ENCODE assay signal across 19 mouse cellular contexts in genomic region chr12:71408396-71409050, GRCm38 (mm10).
DNase-seq lines count a peak whose midpoint lies in the region; ATAC-seq and TF ChIP-seq lines count a peak whose summit lies in the region.
"Had no signal": no experiment of that assay in that cellular context is flagged by ENCODE, and none has a peak within 500 bp of the region (broad histone marks: within the 10 kb centered on the region; RNA-seq: fewer than 3 reads in every experiment).

No protein-coding gene starts in this region.

- H3K9me3 ChIP-seq in forebrain, embryonic 11.5 days (ENCODE audit: control insufficient read depth, low read length): no peaks in the 10 kb centered on the region
- no peaks in the 10 kb centered on the region for H3K9me3 ChIP-seq in forebrain, embryonic 15.5 days
- no peaks in the 10 kb centered on the region for H3K9me3 ChIP-seq in midbrain, embryonic 12.5 days
- H3K9me3 ChIP-seq in midbrain, postnatal 0 days (ENCODE audit: low read length): no peaks in the 10 kb centered on the region
- H3K9me3 ChIP-seq: embryonic facial prominence, embryonic 13.5 days; heart, embryonic 10.5 days; hindbrain, embryonic 13.5 days had no signal

- no peaks in the 10 kb centered on the region for H3K27me3 ChIP-seq in forebrain, embryonic 11.5 days (ENCODE audit: control insufficient read depth, insufficient read depth, low read length)
- no peaks in the 10 kb centered on the region for H3K27me3 ChIP-seq in forebrain, embryonic 15.5 days
- peaks cover 14% of the 10 kb centered on the region; the same call in 1 of the 2 replicates for H3K27me3 ChIP-seq in midbrain, embryonic 12.5 days
- H3K27me3 ChIP-seq in midbrain, postnatal 0 days (ENCODE audit: insufficient read depth, low read length): no peaks in the 10 kb centered on the region
- H3K27me3 ChIP-seq: embryonic facial prominence, embryonic 13.5 days had no signal

- intact Hi-C loops in left cerebral cortex, postnatal 25 days (cut with DNase I): no loop called here

- 40% methylated on average over 3 of the region's 3 CpGs for WGBS in forebrain, embryonic 11.5 days
- 35% methylated on average over 3 of the region's 3 CpGs for WGBS in forebrain, embryonic 15.5 days
- WGBS in midbrain, embryonic 12.5 days: 73% methylated on average over 3 of the region's 3 CpGs
- 70% methylated on average over 3 of the region's 3 CpGs for WGBS in midbrain, postnatal 0 days
- 24% methylated on average over 3 of the region's 3 CpGs for WGBS in large intestine, adult 2 months

- H3K9ac ChIP-seq in forebrain, embryonic 11.5 days (ENCODE audit: low read length): no peak overlapping the region
- no peak overlapping the region for H3K9ac ChIP-seq in forebrain, embryonic 15.5 days (replicated peaks)
- no peak overlapping the region for H3K9ac ChIP-seq in midbrain, embryonic 12.5 days (replicated peaks)
- no peak overlapping the region for H3K9ac ChIP-seq in midbrain, postnatal 0 days (replicated peaks; ENCODE audit: low read length, poor library complexity, severe bottlenecking)
- H3K9ac ChIP-seq: embryonic facial prominence, embryonic 13.5 days; hindbrain, embryonic 13.5 days had no signal

- no peaks in the 10 kb centered on the region for H3K36me3 ChIP-seq in forebrain, embryonic 11.5 days (ENCODE audit: control insufficient read depth, insufficient read depth, low read length)
- no peaks in the 10 kb centered on the region for H3K36me3 ChIP-seq in forebrain, embryonic 15.5 days
- H3K36me3 ChIP-seq in midbrain, embryonic 12.5 days: no peaks in the 10 kb centered on the region
- H3K36me3 ChIP-seq in midbrain, postnatal 0 days (ENCODE audit: insufficient read depth, low read length): no peaks in the 10 kb centered on the region
- H3K36me3 ChIP-seq: embryonic facial prominence, embryonic 13.5 days; heart, embryonic 10.5 days; hindbrain, embryonic 13.5 days had no signal

- ATAC-seq in forebrain, embryonic 11.5 days (replicated peaks; ENCODE audit: low FRiP score): peak; percentile 83
- no peak for ATAC-seq in forebrain, embryonic 15.5 days (replicated peaks)
- ATAC-seq in midbrain, embryonic 12.5 days (ENCODE audit: low FRiP score, low read depth): no peak
- ATAC-seq in midbrain, postnatal 0 days (ENCODE audit: low FRiP score): no peak

- no peak for TF ChIP-seq CTCF in midbrain, postnatal 0 days (IDR thresholded peaks at IDR 0.05)

- no peak for DNase-seq in forebrain, embryonic 11.5 days (ENCODE audit: low spot score)
- no peak for DNase-seq in midbrain, postnatal 0 days (ENCODE audit: low spot score)
- DNase-seq in forelimb bud, embryonic 11.5 days (ENCODE audit: low read depth, low spot score): peak; percentile 64
- DNase-seq in large intestine, adult 2 months (ENCODE audit: low read depth, low spot score): peak; percentile 82
- no peak for DNase-seq in left cerebral cortex, postnatal 25 days (ENCODE audit: low spot score in 2 of 2)
- DNase-seq in frontal cortex, adult 2 months (ENCODE audit: extremely low spot score in 1 of 2, low spot score in 1 of 2): no peak
- DNase-seq: adrenal gland, postnatal 10 days; cerebellum, adult 11-12 months; cerebellum, adult 9-10 months; cerebellum, postnatal 36 days; gastrocnemius, adult 2 months; gastrocnemius, postnatal 25 days; heart, postnatal 10 days; kidney, adult 11 months had no signal

- no peak overlapping the region for H3K4me3 ChIP-seq in forebrain, embryonic 11.5 days (ENCODE audit: low read depth, low read length)
- H3K4me3 ChIP-seq in forebrain, embryonic 15.5 days: no peak overlapping the region
- no peak overlapping the region for H3K4me3 ChIP-seq in midbrain, embryonic 12.5 days
- no peak overlapping the region for H3K4me3 ChIP-seq in midbrain, postnatal 0 days (ENCODE audit: low read depth, low read length)
- H3K4me3 ChIP-seq: embryonic facial prominence, embryonic 13.5 days; gastrocnemius, adult 2 months; heart, embryonic 10.5 days; hindbrain, embryonic 13.5 days had no signal

- no peak overlapping the region for H3K4me2 ChIP-seq in forebrain, embryonic 11.5 days (ENCODE audit: low read depth, low read length, severe bottlenecking)
- H3K4me2 ChIP-seq in forebrain, embryonic 15.5 days (replicated peaks): no peak overlapping the region
- no peak overlapping the region for H3K4me2 ChIP-seq in midbrain, embryonic 12.5 days (replicated peaks)
- H3K4me2 ChIP-seq in midbrain, postnatal 0 days (ENCODE audit: low read depth, low read length, poor library complexity, severe bottlenecking): no peak overlapping the region
- H3K4me2 ChIP-seq: embryonic facial prominence, embryonic 13.5 days; hindbrain, embryonic 13.5 days had no signal

- H3K4me1 ChIP-seq in forebrain, embryonic 11.5 days (replicated peaks; ENCODE audit: control insufficient read depth, insufficient read depth, low read length): no peaks in the 10 kb centered on the region
- H3K4me1 ChIP-seq in forebrain, embryonic 15.5 days: peaks cover 10% of the 10 kb centered on the region
- H3K4me1 ChIP-seq in midbrain, embryonic 12.5 days: peaks cover 10% of the 10 kb centered on the region
- no peaks in the 10 kb centered on the region for H3K4me1 ChIP-seq in midbrain, postnatal 0 days (ENCODE audit: insufficient read depth, low read length)
- H3K4me1 ChIP-seq: heart, embryonic 10.5 days had no signal

- H3K27ac ChIP-seq in forebrain, embryonic 11.5 days (ENCODE audit: low read depth, low read length): no peak overlapping the region
- H3K27ac ChIP-seq in forebrain, embryonic 15.5 days (replicated peaks): no peak overlapping the region
- H3K27ac ChIP-seq in midbrain, embryonic 12.5 days (replicated peaks): 0 out of 2 replicates have a peak overlapping the region, but pooled peaks have one; percentile 3
- no peak overlapping the region for H3K27ac ChIP-seq in midbrain, postnatal 0 days (ENCODE audit: low read depth, low read length)
- H3K27ac ChIP-seq: embryonic facial prominence, embryonic 13.5 days; gastrocnemius, adult 2 months; heart, embryonic 10.5 days; hindbrain, embryonic 13.5 days had no signal

Comparison
In these comparisons a context has a peak if more than half of its experiments do, and no peak if none do; other contexts are left out.
1. DNase-seq: peak in forelimb bud, embryonic 11.5 days (single experiment) and large intestine, adult 2 months (single experiment); none in forebrain, embryonic 11.5 days (single experiment), midbrain, postnatal 0 days (single experiment), left cerebral cortex, postnatal 25 days (0 of 2) and frontal cortex, adult 2 months (0 of 2).